In genomic region chr17:84419326-84420275, GRCm38 (mm10) we compare ENCODE assay signal across 7 mouse cellular contexts. TPM values are rescaled to one million over a fixed set of nuclear protein-coding genes. Genes with fewer than 3 reads are reported as not detected.
A peak's percentile ranks its signal among the peaks of the same experiment; 100 is the strongest.
DNase-seq lines count a peak whose midpoint lies in the region; ATAC-seq lines count a peak whose summit lies in the region.

No protein-coding gene starts in this region.

- H3K4me3 ChIP-seq in midbrain, embryonic 13.5 days (replicated peaks): no peak overlapping the region
- no peak overlapping the region for H3K4me3 ChIP-seq in midbrain, embryonic 16.5 days (ENCODE audit: low read depth, low read length)
- no peak overlapping the region for H3K4me3 ChIP-seq in embryonic facial prominence, embryonic 11.5 days (ENCODE audit: low read depth, low read length)

- no peaks in the 10 kb centered on the region for H3K27me3 ChIP-seq in midbrain, embryonic 13.5 days
- no peaks in the 10 kb centered on the region for H3K27me3 ChIP-seq in midbrain, embryonic 16.5 days (ENCODE audit: control insufficient read depth, insufficient read depth, low read depth, low read length)
- H3K27me3 ChIP-seq in embryonic facial prominence, embryonic 11.5 days (ENCODE audit: control insufficient read depth, insufficient read depth, low read length): no peaks in the 10 kb centered on the region

- WGBS in midbrain, embryonic 13.5 days: 79% methylated on average over 11 of the region's 11 CpGs
- WGBS in midbrain, embryonic 16.5 days: 76% methylated on average over 11 of the region's 11 CpGs
- WGBS in embryonic facial prominence, embryonic 11.5 days: 67% methylated on average over 11 of the region's 11 CpGs

- no peak for DNase-seq in embryonic facial prominence, embryonic 11.5 days (ENCODE audit: low spot score)
- peak; percentile 90 for DNase-seq in layer of hippocampus, adult 9-11 months
- DNase-seq in adrenal gland, postnatal 25 days: no peak
- no peak for DNase-seq in cerebellum, postnatal 4 days (ENCODE audit: low spot score in 2 of 2)

- H3K9ac ChIP-seq in midbrain, embryonic 13.5 days (replicated peaks): no peak overlapping the region
- no peak overlapping the region for H3K9ac ChIP-seq in midbrain, embryonic 16.5 days (ENCODE audit: low read depth, low read length)
- 0 out of 2 replicates have a peak overlapping the region, but pooled peaks have one; percentile 2 for H3K9ac ChIP-seq in embryonic facial prominence, embryonic 11.5 days (replicated peaks; ENCODE audit: low read length)

- no peak overlapping the region for H3K4me2 ChIP-seq in midbrain, embryonic 13.5 days (replicated peaks)
- no peak overlapping the region for H3K4me2 ChIP-seq in midbrain, embryonic 16.5 days (ENCODE audit: low read length)
- H3K4me2 ChIP-seq in embryonic facial prominence, embryonic 11.5 days (ENCODE audit: low read depth, low read length): no peak overlapping the region

- H3K4me1 ChIP-seq in midbrain, embryonic 13.5 days (replicated peaks): 0 out of 2 replicates have a peak, but pooled peaks cover 4% of the 10 kb centered on the region
- no peaks in the 10 kb centered on the region for H3K4me1 ChIP-seq in midbrain, embryonic 16.5 days (ENCODE audit: control insufficient read depth, insufficient read depth, low read length)
- H3K4me1 ChIP-seq in embryonic facial prominence, embryonic 11.5 days (ENCODE audit: control insufficient read depth, insufficient read depth, low read length): no peaks in the 10 kb centered on the region; the same call in 1 of the 2 replicates

- peaks cover 32% of the 10 kb centered on the region for H3K36me3 ChIP-seq in midbrain, embryonic 13.5 days
- H3K36me3 ChIP-seq in midbrain, embryonic 16.5 days (ENCODE audit: control insufficient read depth, insufficient read depth, low read length): 0 out of 2 replicates have a peak, but pooled peaks cover 3% of the 10 kb centered on the region
- no peaks in the 10 kb centered on the region; the same call in 1 of the 2 replicates for H3K36me3 ChIP-seq in embryonic facial prominence, embryonic 11.5 days (replicated peaks; ENCODE audit: control insufficient read depth, insufficient read depth, low read depth, low read length)

- H3K9me3 ChIP-seq in midbrain, embryonic 13.5 days: no peaks in the 10 kb centered on the region
- no peaks in the 10 kb centered on the region for H3K9me3 ChIP-seq in midbrain, embryonic 16.5 days (replicated peaks; ENCODE audit: control insufficient read depth, low read length, poor library complexity, severe bottlenecking)
- no peaks in the 10 kb centered on the region for H3K9me3 ChIP-seq in embryonic facial prominence, embryonic 11.5 days (replicated peaks; ENCODE audit: control insufficient read depth, low read length)

- peak overlapping the region; percentile 30; the same call in 1 of the 2 replicates for H3K27ac ChIP-seq in midbrain, embryonic 13.5 days
- no peak overlapping the region for H3K27ac ChIP-seq in midbrain, embryonic 16.5 days (ENCODE audit: low read length)
- no peak overlapping the region for H3K27ac ChIP-seq in embryonic facial prominence, embryonic 11.5 days (replicated peaks; ENCODE audit: low read depth, low read length)

- no peak for ATAC-seq in midbrain, embryonic 13.5 days
- no peak for ATAC-seq in midbrain, embryonic 16.5 days
- no peak for ATAC-seq in embryonic facial prominence, embryonic 11.5 days (replicated peaks; ENCODE audit: insufficient number of reproducible peaks, low FRiP score, low TSS enrichment, low read depth)
- ATAC-seq in megakaryocyte-erythroid progenitor cell, adult 5-6 weeks (replicated peaks; ENCODE audit: low FRiP score, low TSS enrichment, poor library complexity, severe bottlenecking): peak; percentile 98

RNA-seq across cellular contexts. Expression of gene Thada, which starts 46.4 kb away (rescaled TPM):
- polyA plus RNA-seq in midbrain, embryonic 13.5 days (2015; fragmentation: Nextera tagmentation; extraction: Ambion mirVana): 6.8 and 7.6 TPM in 2 replicates
- 6.5 and 7.3 TPM in 2 replicates for polyA plus RNA-seq in midbrain, embryonic 16.5 days (2015; fragmentation: Nextera tagmentation; extraction: Ambion mirVana)
- polyA plus RNA-seq in embryonic facial prominence, embryonic 11.5 days (2014; fragmentation: Nextera tagmentation; extraction: Ambion mirVana): 8.2 and 8.7 TPM in 2 replicates
- total RNA-seq in megakaryocyte-erythroid progenitor cell, adult 5-6 weeks (2014; fragmentation: Nextera tagmentation): 34.5 and 53.4 TPM in 2 replicates
- total RNA-seq in megakaryocyte-erythroid progenitor cell, adult 5-6 weeks (2017): 34.0 and 39.4 TPM in 2 replicates
- 22.1 and 24.1 TPM in 2 replicates for total RNA-seq in adrenal gland, postnatal 25 days (2021)
